Mouse (Mus musculus) E14TG2a.4 (cell line): Measurements from ENCODE around the gene Gm340.

Experiments
- H3K27me3 ChIP-seq: 2 replicates; pipeline ENCODE4 v1.6.1; 2014; ENCODE audit warnings: low read length, control low read depth; ENCODE audit not compliant: insufficient read depth
- H3K36me3 ChIP-seq: 2 replicates; pipeline ENCODE4 v1.6.1; 2014; ENCODE audit warnings: low read length, control low read depth; ENCODE audit not compliant: insufficient read depth
- H3K4me1 ChIP-seq: replicated peaks from 2 replicates; pipeline ENCODE4 v1.6.1; 2014; ENCODE audit warnings: low read depth, low read length, control low read depth
- H3K4me3 ChIP-seq: replicated peaks from 2 replicates; pipeline ENCODE4 v1.5.1; 2014; ENCODE audit warnings: mild to moderate bottlenecking, low read length
- H3K9me3 ChIP-seq: 2 replicates; pipeline ENCODE4 v1.6.1; 2014; ENCODE audit warnings: low read length, control low read depth
- CTCF ChIP-seq: conservative IDR thresholded peaks from 2 replicates; pipeline ENCODE4 v1.5.1; 2014; ENCODE audit warnings: low read length
- NANOG ChIP-seq: IDR thresholded peaks from 2 replicates; pipeline ENCODE4 v1.6.1; 2014; ENCODE audit warnings: borderline replicate concordance, low read length, mixed read lengths
- POU5F1 ChIP-seq: IDR thresholded peaks from 2 replicates; pipeline ENCODE4 v1.6.1; 2014; ENCODE audit warnings: low read length, borderline replicate concordance

Gene Gm340

DNA sequence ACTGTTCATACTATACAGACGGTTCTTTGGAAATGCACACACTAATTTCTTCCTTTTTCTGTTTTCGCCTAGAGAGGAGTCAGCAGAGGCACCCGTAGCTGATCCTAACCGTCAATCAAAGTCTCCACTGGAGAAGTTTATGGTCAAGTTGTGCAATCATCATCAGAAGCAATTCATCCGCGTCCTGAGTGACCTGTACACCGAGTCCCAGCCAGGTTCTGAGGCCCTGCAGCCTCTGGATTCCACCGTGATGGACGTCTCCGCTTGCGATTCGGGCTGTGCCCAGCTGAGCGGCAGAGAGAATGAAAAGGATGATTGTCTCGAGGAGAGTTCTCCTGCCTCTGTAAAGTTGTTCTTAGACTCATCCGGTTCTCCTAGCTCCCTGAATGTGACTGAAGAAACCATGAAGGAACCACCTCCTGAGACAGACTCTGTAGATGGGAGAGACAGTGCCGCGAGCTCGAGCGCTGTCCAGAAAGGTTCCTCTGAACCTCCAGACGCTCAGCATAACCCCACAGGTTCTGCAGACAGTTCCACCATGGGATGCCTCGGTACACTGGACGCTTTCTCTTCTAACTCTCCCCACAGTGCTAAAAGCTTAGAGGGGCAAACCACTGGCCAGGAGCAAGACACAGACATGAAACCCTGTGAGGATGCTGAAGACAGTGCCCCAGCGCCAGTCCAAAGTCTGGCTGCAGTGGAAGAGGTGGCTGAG, at the start of gene Gm340:
Gm340 (plus strand) TSS at position 665 of the 715 bp plus-strand sequence.
- Histone ChIP-seq H3K9me3 (no peaks in the 10 kb centered on the region), H3K36me3 (peaks cover 68% of the 10 kb centered on the region), H3K4me1 (peaks cover 18% of the 10 kb centered on the region), H3K27me3 (no peaks in the 10 kb centered on the region), H3K4me3 (no peak within 1 kb of the TSS)
- no peak for TF ChIP-seq NANOG
- TF ChIP-seq POU5F1: no peak
- no peak for TF ChIP-seq CTCF

DNA sequence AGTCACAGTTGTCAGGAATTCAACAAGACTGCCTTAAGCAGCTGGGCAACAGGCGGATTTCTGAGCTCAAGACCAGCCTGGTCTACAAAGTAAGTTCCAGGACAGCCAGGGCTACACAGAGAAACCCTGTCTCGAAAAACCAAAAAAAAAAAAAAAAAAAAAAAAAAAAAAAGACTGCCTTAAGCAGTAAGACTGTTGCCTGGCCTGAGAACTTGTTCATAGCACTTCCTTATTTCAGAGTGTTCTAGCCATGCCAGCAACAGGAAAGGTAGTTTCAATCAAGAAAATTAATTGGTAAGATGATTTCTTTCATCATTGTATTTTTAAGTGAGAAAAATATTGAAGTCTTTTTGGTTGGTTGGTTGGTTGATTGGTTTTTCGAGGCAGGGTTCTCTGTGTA, 48.1 kb upstream of the Gm340 start:
- no peak overlapping the region for H3K4me3 ChIP-seq
- no peaks in the 10 kb centered on the region for H3K36me3 ChIP-seq
- TF ChIP-seq POU5F1 (no peak), CTCF (no peak), NANOG (no peak)
- no peaks in the 10 kb centered on the region; the same call in 1 of the 2 replicates for H3K4me1 ChIP-seq
- no peaks in the 10 kb centered on the region for H3K9me3 ChIP-seq
- no peaks in the 10 kb centered on the region for H3K27me3 ChIP-seq

DNA sequence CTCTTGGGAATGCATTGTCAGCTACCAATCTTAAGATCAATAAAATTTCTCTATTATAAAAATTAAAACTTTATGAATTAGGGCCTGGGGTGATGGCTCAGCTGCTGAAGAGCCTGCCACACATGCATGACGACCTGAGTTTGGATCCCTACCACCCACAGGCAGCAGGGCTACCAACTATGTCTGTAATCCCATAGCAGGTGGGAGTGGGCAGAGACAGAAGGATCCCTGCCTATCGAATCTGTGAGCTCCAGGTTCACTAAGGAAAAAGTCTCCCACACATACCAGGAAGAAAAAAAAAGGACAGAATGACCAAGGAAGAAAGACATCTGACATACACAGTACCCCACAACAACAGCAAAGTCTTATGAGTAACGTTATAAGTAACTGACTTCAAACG, 25.2 kb upstream of the Gm340 start:
- H3K4me1 ChIP-seq: no peaks in the 10 kb centered on the region
- TF ChIP-seq CTCF (no peak), POU5F1 (no peak), NANOG (no peak)
- no peaks in the 10 kb centered on the region for H3K27me3 ChIP-seq
- no peaks in the 10 kb centered on the region for H3K9me3 ChIP-seq
- peaks cover 56% of the 10 kb centered on the region for H3K36me3 ChIP-seq
- no peak overlapping the region for H3K4me3 ChIP-seq

- H3K36me3 ChIP-seq: peaks cover 53% of the 10 kb centered on the region
- H3K4me3 ChIP-seq: no peak overlapping the region
- no peaks in the 10 kb centered on the region for H3K27me3 ChIP-seq
- no peaks in the 10 kb centered on the region for H3K9me3 ChIP-seq
- TF ChIP-seq POU5F1 (no peak), CTCF (no peak), NANOG (no peak)
- no peaks in the 10 kb centered on the region for H3K4me1 ChIP-seq
These were observed 24.7 kb upstream of the Gm340 start for GRCm38 (mm10) chr19:41557491-41557890.

GRCm38 (mm10) chr19:41558891-41559486, 23.2 kb upstream of the Gm340 start:
- Histone ChIP-seq H3K27me3 (no peaks in the 10 kb centered on the region), H3K4me1 (no peaks in the 10 kb centered on the region), H3K4me3 (no peak overlapping the region), H3K9me3 (no peaks in the 10 kb centered on the region), H3K36me3 (peaks cover 45% of the 10 kb centered on the region)
- no peak for TF ChIP-seq CTCF
- no peak for TF ChIP-seq NANOG
- TF ChIP-seq POU5F1: no peak

DNA sequence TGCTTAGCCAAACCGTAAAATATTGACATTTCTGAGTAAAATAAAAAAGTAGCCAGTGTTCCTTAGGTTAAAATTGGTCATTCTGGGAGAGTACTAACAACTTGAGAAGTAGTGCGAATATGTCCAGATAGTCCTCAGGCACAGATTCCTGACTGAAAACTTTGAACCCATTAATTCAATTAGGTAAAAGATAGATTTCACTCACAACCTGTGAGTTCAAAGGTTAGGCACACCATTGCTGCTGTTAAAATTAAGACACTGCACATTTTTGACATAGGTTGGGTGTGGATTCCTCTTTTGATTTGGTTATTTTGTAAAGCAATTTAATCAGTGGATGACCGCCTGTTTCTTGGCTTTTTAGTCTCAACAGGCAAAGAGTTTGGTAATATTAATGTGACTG, 21.3 kb upstream of the Gm340 start:
- Histone ChIP-seq H3K36me3 (peaks cover 40% of the 10 kb centered on the region), H3K4me1 (no peaks in the 10 kb centered on the region), H3K27me3 (no peaks in the 10 kb centered on the region)

DNA sequence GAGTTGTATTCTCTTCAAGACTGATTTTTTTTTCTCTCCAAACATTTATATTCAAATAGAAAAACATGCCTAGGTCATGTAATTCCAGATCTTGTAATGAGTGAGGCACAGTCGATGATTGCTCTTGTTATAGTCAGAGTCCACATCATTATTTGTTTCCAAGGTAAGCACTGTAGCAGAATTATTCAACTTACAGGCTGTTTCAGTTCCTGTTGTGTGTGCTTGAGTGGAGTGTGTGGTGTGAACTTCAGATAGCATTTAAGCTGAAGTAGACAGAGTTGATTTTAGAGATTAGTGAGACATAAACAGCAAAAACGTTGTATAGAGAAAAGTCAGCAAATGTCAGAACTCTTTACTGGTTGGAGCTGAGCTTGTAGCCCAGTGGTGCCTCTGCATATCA, 13.4 kb upstream of the Gm340 start:
- H3K36me3 ChIP-seq: 0 out of 2 replicates have a peak, but pooled peaks cover 3% of the 10 kb centered on the region
- no peaks in the 10 kb centered on the region for H3K9me3 ChIP-seq
- no peaks in the 10 kb centered on the region for H3K27me3 ChIP-seq
- peaks cover 20% of the 10 kb centered on the region for H3K4me1 ChIP-seq
- TF ChIP-seq POU5F1 (no peak), CTCF (no peak), NANOG (no peak)
- H3K4me3 ChIP-seq: no peak overlapping the region

More for the DNA sequence above, 21.3 kb upstream of the Gm340 start:
- H3K4me3 ChIP-seq: no peak overlapping the region
- H3K9me3 ChIP-seq: no peaks in the 10 kb centered on the region
- TF ChIP-seq CTCF (no peak), POU5F1 (no peak), NANOG (no peak)

DNA sequence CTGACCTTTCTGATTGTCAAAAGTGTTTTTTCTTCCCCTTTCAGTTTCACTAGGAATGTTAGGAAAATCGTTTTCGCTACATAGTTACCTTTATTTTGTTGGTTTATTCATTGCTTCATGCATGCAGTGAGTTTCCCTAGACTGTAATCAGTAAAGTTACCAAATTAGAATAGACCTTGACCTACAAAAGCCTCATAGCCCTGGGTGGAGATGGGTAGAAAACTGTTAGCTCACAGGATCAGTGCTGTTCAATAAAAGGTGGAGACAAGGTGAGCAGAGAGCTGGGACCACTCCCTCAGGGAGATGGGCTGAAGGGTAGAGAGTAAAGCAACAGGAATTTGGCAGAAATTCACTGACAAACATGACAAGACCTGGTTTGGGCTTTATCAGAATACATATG, 8.5 kb upstream of the Gm340 start:
- no peak for TF ChIP-seq POU5F1
- no peak for TF ChIP-seq NANOG
- TF ChIP-seq CTCF: no peak
- peaks cover 30% of the 10 kb centered on the region for H3K4me1 ChIP-seq
- H3K9me3 ChIP-seq: no peaks in the 10 kb centered on the region
- H3K4me3 ChIP-seq: no peak overlapping the region
- H3K27me3 ChIP-seq: no peaks in the 10 kb centered on the region
- H3K36me3 ChIP-seq: peaks cover 6% of the 10 kb centered on the region
